Mouse (Mus musculus) heart, embryonic 14.5 days (tissue): ENCODE measurements at regions not wholly inside any gene's neighbourhood (a gene's known extent, or its start where the extent isn't known, plus 50 kb on each side); places are given as distances from the start of the nearest gene placed in this dataset.

ENCODE experiments used
- ATAC-seq: fragments of 200-750 bp; cut with Nextera tagmentation; 2 replicates; pipeline ENCODE4 v1.8.0; 2017; ENCODE audit warnings: low read depth, moderate TSS enrichment; ENCODE audit not compliant: insufficient number of reproducible peaks, insufficient read depth, low FRiP score
- H3K27ac ChIP-seq, 2 experiments: fragments of 200-500 bp in 1 of 2; fragments of 300-500 bp in 1 of 2; sonication (generic) in 1 of 2; replicated peaks in 1 of 2; 2 replicates each; pipeline ENCODE4 v1.5.1; 2012 to 2014; ENCODE audit warnings: low read depth in 2 of 2, low read length in 2 of 2, control low read depth in 1 of 2, mild to moderate bottlenecking in 1 of 2, mixed read lengths in 1 of 2; ENCODE audit not compliant: control insufficient read depth in 1 of 2, insufficient read depth in 1 of 2
- H3K27me3 ChIP-seq: fragments of 300-500 bp; sonication (generic); 2 replicates; pipeline ENCODE4 v1.6.1; 2014; ENCODE audit warnings: mild to moderate bottlenecking, low read length, control low read depth; ENCODE audit not compliant: control insufficient read depth, insufficient read depth
- H3K36me3 ChIP-seq: fragments of 300-500 bp; sonication (generic); 2 replicates; pipeline ENCODE4 v1.6.1; 2014; ENCODE audit warnings: mild to moderate bottlenecking, control low read depth, low read length, mixed read lengths; ENCODE audit not compliant: control insufficient read depth, insufficient read depth
- H3K4me1 ChIP-seq, 2 experiments: fragments of 200-500 bp in 1 of 2; fragments of 300-500 bp in 1 of 2; sonication (generic) in 1 of 2; 2 replicates each; pipeline ENCODE4 v1.6.1; 2012 to 2014; ENCODE audit warnings: low read length in 2 of 2, control low read depth in 1 of 2, mixed read lengths in 1 of 2; ENCODE audit not compliant: control insufficient read depth in 2 of 2, insufficient read depth in 2 of 2
- H3K4me2 ChIP-seq: fragments of 300-500 bp; sonication (generic); 2 replicates; pipeline ENCODE4 v1.6.1; 2014; ENCODE audit warnings: mild to moderate bottlenecking, low read length
- H3K4me3 ChIP-seq, 2 experiments: fragments of 200-500 bp in 1 of 2; fragments of 300-500 bp in 1 of 2; sonication (generic) in 1 of 2; 2 replicates each; pipeline ENCODE4 v1.5.1; 2012 to 2014; ENCODE audit warnings: low read length in 2 of 2, mild to moderate bottlenecking in 2 of 2, control low read depth in 1 of 2, low read depth in 1 of 2, moderate library complexity in 1 of 2; ENCODE audit not compliant: control insufficient read depth in 1 of 2, insufficient read depth in 1 of 2
- H3K9ac ChIP-seq: fragments of 300-500 bp; sonication (generic); 2 replicates; pipeline ENCODE4 v1.6.1; 2014; ENCODE audit warnings: mild to moderate bottlenecking, low read length
- H3K9me3 ChIP-seq: fragments of 300-500 bp; sonication (generic); 2 replicates; pipeline ENCODE4 v1.6.1; 2016; ENCODE audit warnings: low read length, control low read depth; ENCODE audit not compliant: control insufficient read depth
- WGBS: fragments of 180-500 bp; shearing (Covaris S2); extraction: QIAGEN DNeasy Blood & Tissue Kit; methylation state at CpG from one replicate; pipeline ENCODE4 v1.1.7; 2014; 5-methylcytosine and 5-hydroxymethylcytosine counted together

GRCm38 (mm10) chr10:102694810-102695209 lies 182.8 kb downstream of the Rassf9 start:
- no peak overlapping the region for H3K9ac ChIP-seq
- no peaks in the 10 kb centered on the region for H3K27me3 ChIP-seq
- WGBS = 75% methylated on average over 2 of the region's 2 CpGs
- no peaks in the 10 kb centered on the region for H3K36me3 ChIP-seq
- no peak overlapping the region for H3K4me2 ChIP-seq
- H3K27ac ChIP-seq = no peak overlapping the region
- no peaks in the 10 kb centered on the region for H3K4me1 ChIP-seq
- H3K4me3 ChIP-seq = no peak overlapping the region
- ATAC-seq = no peak
- H3K9me3 ChIP-seq = no peaks in the 10 kb centered on the region

GRCm38 (mm10) chr10:102689966-102690365 lies 177.9 kb downstream of the Rassf9 start:
- Histone ChIP-seq H3K4me1 (no peaks in the 10 kb centered on the region), H3K9me3 (no peaks in the 10 kb centered on the region), H3K4me2 (no peak overlapping the region), H3K27ac (no peak overlapping the region), H3K27me3 (no peaks in the 10 kb centered on the region), H3K36me3 (no peaks in the 10 kb centered on the region), H3K4me3 (no peak overlapping the region), H3K9ac (no peak overlapping the region)
- 44% methylated on average over 1 of the region's 1 CpGs for WGBS
- ATAC-seq = no peak

GRCm38 (mm10) chr10:102686667-102687397 lies 174.8 kb downstream of the Rassf9 start:
- H3K9me3 ChIP-seq = no peaks in the 10 kb centered on the region
- H3K4me1 ChIP-seq = no peaks in the 10 kb centered on the region
- no peak overlapping the region for H3K4me2 ChIP-seq
- no peak overlapping the region for H3K9ac ChIP-seq
- ATAC-seq = no peak
- H3K36me3 ChIP-seq = no peaks in the 10 kb centered on the region
- H3K4me3 ChIP-seq = no peak overlapping the region
- WGBS = 67% methylated on average over 14 of the region's 14 CpGs
- no peaks in the 10 kb centered on the region for H3K27me3 ChIP-seq
- no peak overlapping the region for H3K27ac ChIP-seq

- no peak overlapping the region for H3K9ac ChIP-seq
- H3K9me3 ChIP-seq = no peaks in the 10 kb centered on the region
- no peak for ATAC-seq
- 74% methylated on average over 7 of the region's 7 CpGs for WGBS
- H3K4me2 ChIP-seq = no peak overlapping the region
- H3K27me3 ChIP-seq = no peaks in the 10 kb centered on the region
- no peaks in the 10 kb centered on the region for H3K4me1 ChIP-seq
- H3K4me3 ChIP-seq = no peak overlapping the region
- no peaks in the 10 kb centered on the region for H3K36me3 ChIP-seq
- no peak overlapping the region for H3K27ac ChIP-seq
Measured at GRCm38 (mm10) chr10:102685833-102686434, 173.9 kb downstream of the Rassf9 start.

DNA sequence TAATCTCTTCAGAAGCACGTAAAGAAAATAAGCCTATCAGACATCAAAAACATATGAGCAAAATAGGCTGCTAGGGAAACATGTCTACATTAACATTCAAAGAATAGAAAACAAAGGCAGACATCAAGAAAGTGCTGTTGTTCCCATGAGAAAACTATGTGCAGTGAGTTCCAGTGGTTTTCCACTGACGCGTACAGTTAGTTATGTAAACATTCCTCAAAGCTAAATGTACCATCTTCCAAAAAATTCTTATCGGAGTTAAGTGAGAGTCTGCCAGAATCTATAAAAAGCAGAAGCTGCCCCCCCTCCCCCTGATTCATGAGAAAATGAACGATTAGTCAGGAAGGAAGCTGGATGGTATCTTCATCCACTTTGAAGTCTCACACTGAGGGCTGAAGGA lies 155.3 kb downstream of the Rassf9 start:
- H3K9me3 ChIP-seq = no peaks in the 10 kb centered on the region
- no peaks in the 10 kb centered on the region for H3K4me1 ChIP-seq
- H3K27me3 ChIP-seq = no peaks in the 10 kb centered on the region
- no peak overlapping the region for H3K9ac ChIP-seq
- WGBS = 60% methylated on average over 5 of the region's 5 CpGs
- H3K27ac ChIP-seq = no peak overlapping the region
- ATAC-seq = no peak
- H3K4me3 ChIP-seq = no peak overlapping the region
- H3K4me2 ChIP-seq = no peak overlapping the region
- no peaks in the 10 kb centered on the region for H3K36me3 ChIP-seq

DNA sequence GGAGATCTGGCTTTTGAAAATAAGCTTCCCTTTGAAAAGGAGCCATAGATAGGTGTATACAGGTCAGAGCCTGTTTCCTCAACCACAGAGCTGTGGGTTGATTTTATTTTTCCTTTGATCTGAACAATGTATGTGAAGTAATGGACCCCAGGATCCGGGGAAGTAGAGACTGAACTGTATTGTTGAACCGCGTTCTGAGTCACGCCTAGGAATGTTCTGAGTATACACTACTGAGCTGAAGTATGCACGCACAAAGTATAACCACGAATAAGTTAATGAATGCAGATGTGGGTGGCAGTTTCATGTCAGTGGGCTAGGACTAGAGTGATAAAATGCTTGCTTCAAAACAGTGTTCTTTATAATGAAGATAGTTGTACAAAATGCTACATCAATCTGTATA lies 147.7 kb downstream of the Rassf9 start:
- WGBS = 84% methylated on average over 6 of the region's 6 CpGs
- Histone ChIP-seq H3K4me3 (no peak overlapping the region), H3K9ac (no peak overlapping the region), H3K4me1 (no peaks in the 10 kb centered on the region), H3K9me3 (no peaks in the 10 kb centered on the region), H3K27me3 (no peaks in the 10 kb centered on the region), H3K27ac (no peak overlapping the region), H3K36me3 (no peaks in the 10 kb centered on the region), H3K4me2 (no peak overlapping the region)
- no peak for ATAC-seq

DNA sequence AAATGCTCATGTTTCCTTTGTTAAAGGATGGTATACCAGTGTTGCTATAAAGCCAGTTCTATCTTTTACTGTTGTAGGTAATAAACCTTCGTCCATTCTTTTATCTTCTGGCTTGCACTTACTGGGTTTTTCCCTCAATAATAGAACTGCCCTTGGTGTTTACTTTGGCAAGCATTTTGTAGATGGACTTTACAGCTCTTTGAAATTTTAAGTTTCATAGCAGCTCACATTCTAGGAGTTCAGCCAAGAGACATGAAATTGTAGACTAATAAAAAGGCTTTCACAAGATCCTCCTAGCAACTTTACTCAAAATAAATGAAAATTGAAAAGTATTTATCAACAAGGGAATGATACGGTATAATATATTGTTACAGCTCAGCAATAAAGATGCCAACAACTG lies 124.5 kb downstream of the Rassf9 start:
- ATAC-seq = no peak
- WGBS = 58% methylated on average over 2 of the region's 2 CpGs
- Histone ChIP-seq H3K27me3 (no peaks in the 10 kb centered on the region), H3K4me3 (no peak overlapping the region), H3K9ac (no peak overlapping the region), H3K4me1 (no peaks in the 10 kb centered on the region), H3K36me3 (no peaks in the 10 kb centered on the region), H3K27ac (no peak overlapping the region), H3K9me3 (no peaks in the 10 kb centered on the region), H3K4me2 (no peak overlapping the region)

DNA sequence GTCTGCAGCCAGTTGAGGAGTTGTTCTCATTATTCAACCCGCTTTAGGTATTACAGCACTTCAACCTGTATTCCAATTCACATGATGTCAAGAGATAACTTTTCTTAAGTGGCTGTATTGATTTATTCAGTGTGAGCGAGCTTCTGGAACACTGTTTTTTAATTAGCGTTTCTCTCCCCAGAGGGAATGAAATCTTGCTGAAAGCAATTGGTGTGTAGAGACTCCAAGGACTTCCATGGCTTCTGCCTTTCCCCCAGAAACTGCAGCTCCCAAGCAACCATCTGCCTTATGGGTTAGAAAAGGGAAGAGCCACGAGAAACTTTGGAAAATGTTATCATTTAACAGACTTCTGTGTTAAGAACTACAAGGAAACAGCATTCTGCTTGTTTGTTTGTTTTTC lies 121.4 kb downstream of the Rassf9 start:
- 68% methylated on average over 4 of the region's 4 CpGs for WGBS
- H3K27ac ChIP-seq = no peak overlapping the region
- no peak overlapping the region for H3K9ac ChIP-seq
- H3K4me2 ChIP-seq = no peak overlapping the region
- H3K36me3 ChIP-seq = no peaks in the 10 kb centered on the region
- H3K9me3 ChIP-seq = no peaks in the 10 kb centered on the region
- H3K4me3 ChIP-seq = no peak overlapping the region
- H3K4me1 ChIP-seq = no peaks in the 10 kb centered on the region
- no peaks in the 10 kb centered on the region for H3K27me3 ChIP-seq
- ATAC-seq = no peak
